Mouse (Mus musculus) c-Kit-positive CD71-positive TER-119-positive erythroid progenitor cells, embryonic 14.5 days (primary cell): ENCODE measurements around the gene Syt13.

ENCODE experiments used
- DNase-seq: peaks from one replicate; pipeline ENCODE4 v3.0.0-alpha.2; 2013; ENCODE audit warnings: low spot score

The Syt13 gene

DNA sequence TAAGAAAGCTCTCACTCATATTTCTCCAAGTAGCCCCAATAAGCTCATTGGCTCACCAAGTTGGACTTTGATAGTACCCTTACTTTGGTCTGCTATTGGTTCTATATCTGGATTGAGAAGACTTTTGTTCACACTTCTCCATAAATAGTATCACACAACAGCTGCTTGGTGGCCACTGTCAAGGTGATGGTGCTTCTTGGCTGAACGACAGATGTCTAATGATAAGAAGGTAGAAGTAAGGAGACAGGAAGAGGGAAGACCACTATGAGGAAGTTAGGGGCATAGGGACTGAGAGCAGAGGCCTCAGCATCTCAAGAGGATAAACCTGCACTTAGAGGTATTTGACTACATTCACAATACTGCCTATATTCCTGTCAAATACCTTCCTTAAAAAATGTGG, 49.4 kb downstream of the Syt13 start:
- DNase-seq = no peak

DNA sequence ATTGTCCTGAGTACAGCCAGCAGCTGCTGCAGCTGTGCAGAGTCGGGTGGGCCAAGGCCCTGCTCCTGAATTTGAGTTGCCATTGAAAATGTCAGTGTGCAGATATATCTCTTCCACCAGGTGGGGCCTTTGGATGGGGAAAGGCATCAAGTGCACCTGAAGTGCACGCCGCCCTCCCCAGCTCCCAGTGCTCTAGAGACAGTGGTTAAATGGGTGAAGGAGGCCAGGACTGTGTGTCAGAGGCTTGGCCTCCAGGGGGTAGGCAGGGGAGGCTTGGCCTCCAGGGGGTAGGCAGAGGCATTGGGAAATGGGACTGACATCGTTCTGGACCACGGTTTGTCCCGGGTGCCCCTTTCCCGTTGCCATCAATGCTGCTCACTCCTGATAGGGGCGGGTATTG, 51.4 kb downstream of the Syt13 start:
- no peak for DNase-seq

DNA sequence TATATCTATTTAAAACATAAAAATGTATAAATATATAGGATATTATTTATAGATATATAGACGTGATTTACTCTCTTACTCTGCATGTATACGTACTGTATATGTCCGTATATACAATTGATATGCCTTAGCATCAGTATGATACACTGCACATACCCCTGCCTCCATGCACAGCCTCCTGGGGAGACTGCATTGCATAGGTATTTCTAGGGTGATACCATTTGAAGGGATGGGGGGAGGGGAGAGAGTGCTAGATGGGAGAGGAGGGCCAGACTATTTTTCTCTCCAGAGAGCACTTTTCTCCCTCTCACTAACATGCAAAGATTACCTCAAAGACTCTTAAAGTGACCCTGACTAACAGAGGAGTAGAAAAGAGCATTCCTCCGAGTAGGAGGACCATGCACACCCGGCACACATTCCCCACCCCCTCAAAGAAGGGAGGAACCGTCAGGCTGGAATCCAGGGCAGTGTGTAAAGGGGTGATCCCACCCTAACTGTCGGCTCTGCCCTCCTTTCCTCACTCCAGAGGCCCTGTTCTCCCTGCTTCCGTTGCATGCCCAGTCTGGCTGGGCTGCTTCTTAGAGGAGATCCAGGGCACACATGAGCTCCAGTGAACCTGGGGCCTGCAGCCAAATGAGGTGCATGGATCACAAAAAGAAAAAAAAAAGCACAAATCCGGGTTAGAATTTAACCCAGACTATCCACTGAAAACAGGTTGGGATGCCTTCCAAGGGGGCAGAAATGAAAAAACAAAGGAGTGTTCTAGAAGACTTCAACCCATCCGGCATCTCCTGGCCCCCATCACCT, 52.3 kb downstream of the Syt13 start:
- DNase-seq = no peak

DNA sequence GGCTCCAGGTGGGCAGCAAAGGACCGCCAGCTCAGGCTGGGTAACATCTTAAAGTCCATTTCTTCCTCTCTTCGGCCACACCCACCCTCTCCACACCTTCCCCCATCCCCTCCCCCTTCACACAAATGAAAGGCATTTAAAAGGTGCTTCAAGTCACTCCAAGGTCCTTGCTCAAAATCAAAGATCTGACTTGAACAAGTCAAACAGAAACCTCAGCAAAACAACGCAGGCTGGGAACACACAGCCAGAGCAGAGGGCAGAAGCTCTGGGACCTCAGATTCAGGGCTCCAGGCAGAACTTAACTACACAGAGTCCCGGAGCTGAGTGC, 52.9 kb downstream of the Syt13 start:
- DNase-seq = no peak

DNA sequence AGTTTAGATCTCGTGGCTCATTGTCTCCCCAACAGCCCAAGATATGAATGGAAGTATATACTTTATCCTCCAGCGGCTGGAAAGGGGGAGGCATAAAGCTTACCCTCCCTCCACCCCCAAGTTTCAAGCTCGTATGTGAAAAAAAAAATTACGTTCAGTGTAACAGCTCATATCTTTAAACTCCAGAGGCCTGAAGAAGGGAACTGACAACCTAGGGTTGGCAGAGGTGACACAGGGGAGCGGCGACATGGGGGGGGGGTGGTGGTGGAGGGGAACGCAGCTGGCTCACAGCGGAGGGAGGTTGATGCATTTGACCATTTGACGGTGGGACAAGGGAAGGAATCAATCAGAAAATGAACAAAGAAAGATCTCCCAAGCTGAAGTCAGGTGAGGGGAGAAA, 56.2 kb downstream of the Syt13 start:
- no peak for DNase-seq

DNA sequence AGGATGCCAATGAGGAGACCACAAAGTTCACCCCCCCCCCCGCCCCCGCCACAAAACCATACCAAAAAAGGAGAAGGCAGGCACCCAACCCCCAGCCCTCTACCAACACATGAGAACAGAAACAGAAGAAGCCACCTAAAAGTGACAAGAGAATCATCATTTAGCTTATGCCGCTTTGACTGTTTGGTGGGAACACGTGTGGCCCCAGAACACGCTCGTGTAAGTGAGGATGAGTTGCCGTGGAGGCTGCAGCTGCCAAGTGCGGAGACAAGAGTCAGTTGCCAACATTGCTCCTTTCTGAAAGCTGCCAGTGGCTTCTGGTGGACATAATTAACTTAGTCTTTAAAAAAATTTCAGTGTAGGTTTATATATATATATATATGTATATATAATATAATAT, 56.6 kb downstream of the Syt13 start:
- no peak for DNase-seq

DNA sequence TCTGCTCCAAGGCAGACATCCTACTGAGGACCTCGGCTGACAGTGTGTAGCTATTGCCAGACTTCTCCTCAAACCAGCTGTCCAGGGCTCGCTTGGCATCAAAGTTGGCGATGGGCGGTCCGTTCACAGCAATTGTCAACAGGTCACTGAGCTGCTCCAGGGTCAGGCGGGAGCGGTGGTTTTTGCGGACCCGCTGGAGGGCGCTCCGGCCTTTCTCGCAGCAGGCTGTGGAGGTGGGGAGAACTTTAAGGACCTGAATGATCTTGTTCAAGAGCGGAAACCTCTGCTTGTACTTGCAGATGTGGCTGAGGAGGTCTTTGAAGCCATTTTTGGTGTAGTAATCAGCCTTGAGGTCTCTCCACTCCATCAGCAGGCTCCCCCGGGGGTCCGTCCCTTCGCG, 57.2 kb downstream of the Syt13 start:
- DNase-seq = no peak

DNA sequence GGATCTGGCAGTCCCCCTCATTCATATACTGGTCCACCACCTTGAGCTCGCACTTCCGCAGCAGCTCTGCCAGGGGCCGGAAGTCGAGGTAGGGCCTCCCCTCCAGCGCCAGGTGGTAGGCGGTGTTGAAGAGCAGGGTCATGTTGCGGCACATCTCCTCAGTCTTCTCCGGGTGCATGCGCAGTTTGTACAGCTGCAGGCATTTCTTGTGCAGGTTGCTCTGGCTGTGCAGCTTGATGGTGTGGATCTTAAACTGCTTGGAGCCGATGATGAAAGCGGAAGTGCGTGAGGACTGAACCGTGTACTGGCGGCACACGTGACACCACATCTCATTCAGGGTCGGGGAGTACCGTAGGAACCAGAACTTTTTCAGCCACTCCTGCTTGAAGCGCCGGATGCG, 58.7 kb downstream of the Syt13 start:
- DNase-seq = no peak

DNA sequence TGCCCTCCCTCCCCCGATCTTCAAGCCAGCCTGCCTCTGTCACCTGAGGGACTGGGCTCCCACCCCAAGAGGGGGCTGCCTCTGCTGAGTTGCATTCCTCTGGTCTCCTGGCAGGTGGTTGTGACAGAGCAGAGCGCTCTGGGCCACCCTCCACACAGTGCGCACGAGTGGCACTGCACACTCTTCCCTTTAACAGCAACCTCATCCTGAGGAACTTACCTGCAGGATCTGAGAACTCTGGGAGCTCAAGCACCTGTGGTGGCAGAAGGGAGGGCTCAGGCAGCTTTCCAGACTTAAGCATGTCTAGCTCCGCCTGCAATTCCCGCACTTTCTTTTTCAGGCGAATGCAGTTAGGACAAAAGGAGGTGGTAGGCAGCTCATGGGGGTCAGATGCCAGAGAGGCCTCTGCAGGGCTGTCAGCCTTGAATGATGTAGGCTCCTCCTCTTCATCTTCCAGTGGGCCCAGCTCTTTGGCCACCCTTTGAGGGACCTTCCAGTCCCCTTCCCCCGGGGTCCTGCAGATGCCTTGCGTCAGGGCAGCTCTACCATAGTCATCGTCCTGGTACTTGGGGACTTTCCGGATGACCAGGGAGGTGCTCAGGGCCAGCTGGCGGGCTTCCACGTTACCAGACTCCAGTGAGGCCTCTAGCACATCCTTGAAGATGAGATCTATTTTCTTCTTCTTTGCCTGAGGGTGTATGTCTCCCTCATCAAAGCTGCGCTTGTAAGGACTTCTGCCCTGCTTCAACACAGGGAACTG, 60.3 kb downstream of the Syt13 start:
- DNase-seq = no peak

DNA sequence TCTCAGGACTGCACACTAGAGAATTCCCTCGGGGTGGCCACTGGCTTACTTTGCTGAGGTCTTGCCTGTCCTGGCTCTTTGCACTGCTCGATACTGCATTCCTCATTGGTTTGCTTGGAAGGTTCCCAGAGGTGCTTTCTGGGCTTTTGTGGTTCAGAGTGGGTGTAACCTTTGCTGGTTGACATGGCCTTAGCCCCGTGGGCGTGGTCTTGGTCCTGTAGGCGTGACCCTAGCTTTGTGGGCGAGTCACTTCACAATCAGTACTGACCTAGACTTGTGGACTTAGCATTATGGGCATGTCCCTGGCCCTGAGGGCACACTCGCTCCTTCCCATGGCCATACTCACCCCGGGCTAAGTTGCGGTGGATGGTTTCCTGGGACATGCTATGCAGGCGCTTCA, 65.3 kb downstream of the Syt13 start:
- no peak for DNase-seq

DNA sequence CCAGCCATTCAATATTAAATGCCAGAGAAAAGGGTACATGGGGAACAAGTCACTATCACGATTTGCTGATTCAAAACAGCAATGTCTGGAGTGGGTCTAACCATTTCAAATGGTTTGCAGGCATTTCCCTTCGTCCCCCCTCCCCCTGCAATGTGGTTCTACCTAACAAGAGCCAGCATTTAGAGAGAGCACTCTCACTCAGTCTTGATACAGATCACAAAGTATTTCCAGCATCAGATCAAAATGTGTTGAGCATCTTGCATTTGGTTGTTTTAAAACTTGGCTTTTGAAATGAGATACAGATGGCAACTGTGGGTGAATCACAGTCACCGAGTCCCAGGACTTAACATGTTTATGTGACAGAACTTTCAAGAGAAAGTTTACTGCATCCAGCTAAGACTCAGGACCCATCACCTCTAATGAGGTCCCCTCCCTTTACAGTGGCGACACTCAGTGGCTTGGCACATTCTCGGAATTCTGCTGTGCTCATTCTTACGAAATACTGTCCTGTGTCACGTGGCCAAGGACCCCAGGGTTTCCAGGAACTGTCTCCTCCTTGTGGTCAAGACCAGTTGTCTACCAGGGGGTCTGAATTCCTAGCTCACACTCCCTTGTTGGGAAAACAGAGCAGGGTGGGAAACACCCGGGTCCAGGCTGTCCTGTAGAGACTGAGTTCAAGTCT, 67.8 kb downstream of the Syt13 start:
- DNase-seq = no peak

DNA sequence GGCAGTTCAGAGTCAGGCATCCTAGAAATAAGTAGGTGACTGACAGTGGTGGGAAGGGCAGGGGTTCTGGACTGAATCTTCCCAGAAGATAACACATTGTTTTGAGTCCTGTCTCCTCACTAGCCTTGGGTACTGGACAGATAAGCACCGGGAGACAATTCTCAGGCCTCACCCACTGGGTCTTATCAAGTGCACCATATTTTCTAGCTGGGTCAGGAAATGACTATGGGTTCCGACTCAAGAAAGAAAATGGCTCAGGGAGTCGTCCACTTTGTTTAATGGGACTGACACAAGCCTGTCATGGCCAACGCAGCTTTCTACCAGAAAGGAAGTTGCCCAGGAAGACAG, 68.3 kb downstream of the Syt13 start:
- DNase-seq = peak; percentile 80

DNA sequence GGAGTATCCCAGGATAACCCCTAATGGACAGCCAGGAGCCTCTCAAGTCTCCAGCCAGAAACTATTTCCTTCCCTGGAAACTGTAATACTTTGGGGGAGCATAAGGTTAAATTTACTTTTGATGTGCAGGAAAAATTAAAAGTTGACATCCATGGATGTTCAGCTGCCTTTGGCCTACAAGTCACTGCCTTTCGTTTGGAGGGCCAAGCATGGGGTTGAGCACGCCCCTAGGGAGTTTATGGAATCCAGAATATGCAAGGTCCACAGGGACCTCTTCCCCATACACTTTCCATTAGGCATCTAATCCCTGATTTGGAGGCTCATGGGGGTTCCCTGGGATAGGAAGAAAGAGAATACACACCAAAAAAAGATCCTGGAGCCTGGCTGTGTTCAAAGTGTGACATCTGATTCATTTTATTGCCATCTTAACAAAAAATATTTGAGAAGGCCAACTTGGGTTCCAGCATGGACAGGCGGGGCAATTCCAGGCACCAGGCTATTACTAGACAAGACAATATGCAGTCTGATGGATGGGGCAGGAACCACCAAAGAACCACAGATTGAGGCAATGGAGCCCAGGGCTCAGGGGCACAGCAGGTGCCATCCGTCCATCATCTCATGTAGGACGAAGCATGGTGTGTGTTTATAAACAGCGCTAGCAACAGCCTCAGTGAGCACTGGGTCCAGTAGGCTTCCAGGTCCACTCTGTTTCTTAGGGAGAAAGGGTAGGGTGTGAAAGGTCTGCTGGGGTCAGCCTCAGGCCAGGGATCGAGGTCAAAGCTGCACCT, 69.6 kb downstream of the Syt13 start:
- DNase-seq = no peak

DNA sequence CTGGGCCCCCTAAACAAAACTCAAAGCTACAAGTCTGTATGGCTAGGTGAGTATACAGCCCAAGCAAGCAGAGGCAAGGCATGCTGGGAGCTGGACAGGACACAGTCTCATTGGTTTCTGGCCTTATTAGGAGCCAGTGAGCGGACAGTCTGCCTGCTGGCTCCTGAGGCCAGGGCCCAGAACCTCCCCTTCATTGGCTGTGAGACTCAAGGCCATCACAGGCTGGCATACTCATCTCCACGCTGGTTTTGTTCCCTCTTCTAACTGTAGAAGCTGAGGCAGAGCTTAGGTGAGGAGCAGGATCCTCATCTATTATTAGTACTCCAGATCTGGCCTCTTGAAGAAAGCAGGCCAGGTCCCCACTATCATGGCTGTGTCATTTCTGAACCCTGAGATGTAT, 70.3 kb downstream of the Syt13 start:
- DNase-seq = no peak

DNA sequence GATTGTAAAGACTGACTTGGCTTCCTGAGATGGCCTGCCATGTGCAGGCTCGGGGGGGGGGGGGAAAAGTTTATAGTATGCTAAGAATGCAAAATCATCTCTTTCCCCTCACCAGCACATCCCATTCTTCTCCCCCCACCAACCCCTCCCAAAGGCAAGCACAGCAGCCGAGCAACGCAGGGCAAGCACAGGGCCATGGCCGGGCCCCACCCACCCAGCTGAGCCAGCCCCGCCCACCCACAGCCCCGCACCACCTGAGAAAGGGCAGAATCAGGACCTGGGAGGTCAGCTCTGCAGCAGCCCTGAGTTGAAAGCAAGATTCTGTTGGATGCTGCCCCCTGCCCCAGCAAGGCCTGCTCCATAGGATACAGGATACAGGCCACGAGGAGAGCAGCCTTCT, 70.7 kb downstream of the Syt13 start:
- DNase-seq = no peak

DNA sequence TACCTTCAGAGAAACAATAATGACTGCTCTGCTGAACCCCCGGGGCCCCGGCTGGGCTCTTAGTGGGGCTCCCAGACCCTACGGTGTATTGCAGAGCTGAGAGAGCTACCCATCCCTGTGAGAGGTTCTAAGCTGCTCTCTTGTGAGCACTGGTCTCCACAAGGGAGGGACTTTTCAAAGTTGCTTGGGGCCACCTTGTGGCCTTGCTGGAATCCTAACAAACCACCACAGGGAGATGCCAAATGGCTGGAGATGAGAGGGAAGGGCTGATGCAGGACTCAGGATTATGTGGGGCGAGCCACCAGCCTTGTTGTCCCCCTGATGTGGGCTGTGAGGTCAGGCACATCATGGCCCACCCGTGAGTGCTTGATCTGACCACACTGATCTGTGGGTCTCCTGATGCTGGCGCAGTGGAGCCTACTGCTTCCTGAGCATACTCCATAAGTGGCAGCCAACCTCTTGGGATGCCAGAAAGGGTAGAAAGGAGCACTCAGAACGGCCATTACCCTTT, 72.3 kb downstream of the Syt13 start:
- no peak for DNase-seq

DNA sequence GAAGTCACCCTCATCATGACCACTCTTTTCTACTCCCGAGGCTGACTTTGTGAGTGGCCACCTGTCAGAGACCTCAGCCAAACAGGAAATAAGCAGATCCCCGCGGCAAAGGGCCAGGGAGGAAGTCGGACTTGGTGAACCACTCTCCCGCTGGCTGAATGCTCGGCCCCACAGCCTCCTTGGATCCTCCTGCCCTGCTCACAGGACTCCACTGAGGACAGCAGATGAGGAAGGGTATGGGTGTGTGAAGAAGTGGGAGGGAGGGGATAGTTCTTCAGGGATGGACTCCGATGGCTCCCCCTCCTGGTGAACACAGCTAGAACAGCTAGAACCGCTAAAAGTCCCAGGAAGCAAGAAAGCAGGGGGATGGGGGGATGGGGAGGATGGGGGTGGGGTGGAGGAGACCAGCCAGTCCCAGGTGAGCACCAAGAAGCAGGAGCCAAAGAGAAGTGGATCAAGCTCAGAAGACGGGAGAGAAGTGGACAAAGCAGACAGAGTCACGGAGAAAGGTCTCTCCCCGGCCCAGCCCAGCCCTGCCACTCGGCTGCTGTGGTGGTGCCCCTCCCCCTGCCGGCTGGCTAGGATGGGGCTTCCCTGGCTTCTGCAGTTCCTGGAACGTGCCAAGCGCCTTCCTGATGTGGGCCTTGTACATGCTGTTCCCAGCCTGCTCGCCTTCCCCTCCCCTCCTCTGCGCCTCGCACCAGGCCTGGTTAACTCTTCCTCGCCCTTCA, 73.2 kb downstream of the Syt13 start:
- DNase-seq = no peak

DNA sequence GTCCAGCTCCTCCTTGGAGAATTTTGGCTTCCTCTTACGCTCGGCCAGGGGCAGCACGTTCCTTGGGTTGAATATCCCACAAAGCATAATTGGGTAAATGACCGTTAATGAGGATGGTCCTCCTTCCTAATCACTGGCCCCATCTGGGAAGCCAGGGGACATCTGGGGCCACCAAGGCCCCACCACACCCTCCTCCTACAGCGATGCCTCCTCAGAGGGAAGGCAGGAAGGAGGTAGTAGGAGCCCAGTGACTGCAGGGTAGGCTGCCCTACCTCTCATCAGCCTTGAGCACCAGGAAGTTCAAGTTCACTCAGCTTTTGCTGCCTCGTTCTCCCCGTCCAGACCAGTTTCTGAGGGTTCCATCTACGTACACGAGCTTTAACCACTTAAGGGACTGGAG, 74.7 kb downstream of the Syt13 start:
- no peak for DNase-seq

DNA sequence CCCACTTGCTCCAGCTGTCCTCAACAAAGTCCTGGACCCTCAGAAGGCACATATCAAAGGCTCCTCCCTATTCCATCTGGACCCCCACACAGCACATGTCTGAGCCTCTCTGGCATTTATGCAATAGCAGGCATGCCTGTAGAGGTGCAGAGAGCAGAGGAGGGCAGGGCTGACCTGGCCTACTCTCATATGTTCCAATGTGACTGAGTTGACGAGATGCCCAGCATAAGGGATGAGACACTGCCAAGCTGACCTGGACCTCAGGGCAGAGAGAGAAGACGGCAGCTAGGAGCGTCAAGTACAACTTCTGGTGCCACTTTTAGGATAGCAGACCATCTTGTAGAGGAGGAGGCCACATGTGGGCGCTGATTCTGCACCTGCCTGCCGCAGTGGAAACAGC, 77.1 kb downstream of the Syt13 start:
- DNase-seq = no peak

DNA sequence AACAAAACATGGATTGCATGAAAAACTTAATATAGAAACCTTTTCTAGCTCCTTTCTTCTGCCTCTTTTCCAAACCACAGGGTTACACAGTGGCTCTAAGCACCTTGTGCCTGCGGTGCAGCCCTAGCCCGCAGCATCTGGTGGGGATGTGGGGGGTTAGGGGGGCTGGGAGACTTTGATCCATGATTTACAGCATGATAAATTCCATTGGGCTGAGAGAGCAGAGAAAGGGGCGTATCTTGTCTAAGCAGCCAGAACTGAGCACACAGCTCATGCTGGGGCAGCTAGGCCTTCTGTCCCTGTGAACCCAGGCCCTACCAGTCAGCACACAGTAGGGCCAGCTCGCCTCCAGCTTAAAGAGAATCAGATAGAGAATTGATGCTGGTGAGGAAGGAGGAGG, 90.1 kb downstream of the Syt13 start:
- DNase-seq = no peak
